Mouse (Mus musculus) liver, embryonic 12.5 days (tissue): ENCODE measurements around the gene Scyl1. TPM values are rescaled to one million over a fixed set of nuclear protein-coding genes. Genes with fewer than 3 reads are reported as not detected.

Experiments
- ATAC-seq: fragments of 200-750 bp; cut with Nextera tagmentation; 2 replicates; pipeline ENCODE4 v1.8.0; 2017; ENCODE audit warnings: moderate number of reproducible peaks, mild to moderate bottlenecking, moderate library complexity
- H3K27ac ChIP-seq: fragments of 300-500 bp; sonication (generic); 2 replicates; pipeline ENCODE4 v1.5.1; 2016; ENCODE audit warnings: mild to moderate bottlenecking
- H3K27me3 ChIP-seq: fragments of 300-500 bp; sonication (generic); replicated peaks from 2 replicates; pipeline ENCODE4 v1.6.1; 2016; ENCODE audit warnings: mild to moderate bottlenecking, moderate library complexity
- H3K36me3 ChIP-seq: fragments of 300-500 bp; sonication (generic); 2 replicates; pipeline ENCODE4 v1.6.1; 2016; ENCODE audit warnings: mild to moderate bottlenecking, moderate library complexity
- H3K4me1 ChIP-seq: fragments of 300-500 bp; sonication (generic); 2 replicates; pipeline ENCODE4 v1.6.1; 2016
- H3K4me2 ChIP-seq: fragments of 300-500 bp; sonication (generic); 2 replicates; pipeline ENCODE4 v1.6.1; 2016; ENCODE audit warnings: mild to moderate bottlenecking, moderate library complexity
- H3K4me3 ChIP-seq: fragments of 300-500 bp; sonication (generic); 2 replicates; pipeline ENCODE4 v1.5.1; 2016; ENCODE audit warnings: mild to moderate bottlenecking, moderate library complexity
- H3K9ac ChIP-seq: fragments of 300-500 bp; sonication (generic); 2 replicates; pipeline ENCODE4 v1.6.1; 2016; ENCODE audit warnings: mild to moderate bottlenecking, moderate library complexity
- H3K9me3 ChIP-seq: fragments of 300-500 bp; sonication (generic); replicated peaks from 2 replicates; pipeline ENCODE4 v1.6.1; 2016; ENCODE audit warnings: mild to moderate bottlenecking, moderate library complexity
- WGBS: fragments of 180-500 bp; shearing (Covaris S2); methylation state at CpG from one replicate; pipeline ENCODE4 v1.1.7; 2016; ENCODE audit not compliant: insufficient replicate concordance; 5-methylcytosine and 5-hydroxymethylcytosine counted together
- polyA plus RNA-seq: library from polyadenylated mRNA; unstranded; fragments of >200 nt; fragmentation: Nextera tagmentation; extraction: Ambion mirVana; gene quantifications from 2 replicates; pipeline ENCODE4 v1.2.1, GENCODE M21; 2016

The Scyl1 gene
- polyA plus RNA-seq, 1 experiment from 2014 or later, result 39.7 TPM

DNA sequence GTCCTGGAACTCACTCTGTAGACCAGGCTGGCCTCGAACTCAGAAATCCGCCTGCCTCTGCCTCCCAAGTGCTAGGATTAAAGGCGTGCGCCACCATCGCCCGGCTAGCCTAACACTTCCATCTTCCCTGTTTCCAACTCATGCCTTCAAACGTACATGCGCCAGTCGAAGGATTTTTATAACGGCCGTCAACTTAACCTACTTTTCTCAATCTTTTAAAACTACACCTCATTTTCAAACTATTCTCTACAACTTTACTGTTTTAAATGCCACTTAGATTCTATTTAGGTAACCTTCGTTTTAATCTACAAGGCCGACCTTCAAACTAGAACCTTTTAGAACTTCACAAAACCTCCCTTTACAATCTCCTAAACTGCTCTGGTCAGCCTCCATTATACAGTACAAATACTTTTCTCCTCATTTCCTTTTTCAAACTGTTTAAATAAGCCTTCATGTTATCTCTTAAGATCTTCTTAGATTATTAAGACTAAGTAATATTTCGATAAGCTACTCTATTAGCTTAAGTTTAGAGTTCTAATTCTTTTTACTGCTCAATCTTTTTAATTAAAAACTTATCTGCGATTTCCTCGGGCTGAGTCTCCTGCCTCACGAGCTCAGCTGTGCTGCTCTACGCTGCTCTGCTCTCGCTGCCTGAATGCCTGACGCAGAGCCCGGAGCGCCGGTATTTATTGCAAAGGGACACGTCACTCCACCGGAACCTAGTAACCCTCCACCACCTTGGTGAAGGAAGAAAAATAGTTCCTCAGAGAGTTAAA is 31.0 kb upstream of the Scyl1 start:
- Histone ChIP-seq H3K4me3 (peak overlapping the region; percentile 91), H3K36me3 (peaks cover 36% of the 10 kb centered on the region), H3K27ac (peak overlapping the region; percentile 99), H3K27me3 (no peaks in the 10 kb centered on the region), H3K9ac (peak overlapping the region; percentile 99), H3K9me3 (no peaks in the 10 kb centered on the region), H3K4me2 (peak overlapping the region; percentile 93), H3K4me1 (peaks cover 51% of the 10 kb centered on the region)
- ATAC-seq, result no peak
- WGBS, result under 1% methylated on average over 25 of the region's 25 CpGs

GRCm38 (mm10) chr19:5801432-5801964 is 30.3 kb upstream of the Scyl1 start:
- H3K36me3 ChIP-seq, result peaks cover 43% of the 10 kb centered on the region
- 3% methylated on average over 3 of the region's 3 CpGs for whole genome bisulfite sequencing
- no peaks in the 10 kb centered on the region for H3K27me3 ChIP-seq
- H3K4me1 ChIP-seq, result peaks cover 51% of the 10 kb centered on the region
- peak overlapping the region; percentile 99 for H3K9ac ChIP-seq
- H3K9me3 ChIP-seq, result no peaks in the 10 kb centered on the region
- H3K27ac ChIP-seq, result peak overlapping the region; percentile 99
- H3K4me2 ChIP-seq, result peak overlapping the region; percentile 93
- ATAC-seq, result no peak
- H3K4me3 ChIP-seq, result peak overlapping the region; percentile 91

DNA sequence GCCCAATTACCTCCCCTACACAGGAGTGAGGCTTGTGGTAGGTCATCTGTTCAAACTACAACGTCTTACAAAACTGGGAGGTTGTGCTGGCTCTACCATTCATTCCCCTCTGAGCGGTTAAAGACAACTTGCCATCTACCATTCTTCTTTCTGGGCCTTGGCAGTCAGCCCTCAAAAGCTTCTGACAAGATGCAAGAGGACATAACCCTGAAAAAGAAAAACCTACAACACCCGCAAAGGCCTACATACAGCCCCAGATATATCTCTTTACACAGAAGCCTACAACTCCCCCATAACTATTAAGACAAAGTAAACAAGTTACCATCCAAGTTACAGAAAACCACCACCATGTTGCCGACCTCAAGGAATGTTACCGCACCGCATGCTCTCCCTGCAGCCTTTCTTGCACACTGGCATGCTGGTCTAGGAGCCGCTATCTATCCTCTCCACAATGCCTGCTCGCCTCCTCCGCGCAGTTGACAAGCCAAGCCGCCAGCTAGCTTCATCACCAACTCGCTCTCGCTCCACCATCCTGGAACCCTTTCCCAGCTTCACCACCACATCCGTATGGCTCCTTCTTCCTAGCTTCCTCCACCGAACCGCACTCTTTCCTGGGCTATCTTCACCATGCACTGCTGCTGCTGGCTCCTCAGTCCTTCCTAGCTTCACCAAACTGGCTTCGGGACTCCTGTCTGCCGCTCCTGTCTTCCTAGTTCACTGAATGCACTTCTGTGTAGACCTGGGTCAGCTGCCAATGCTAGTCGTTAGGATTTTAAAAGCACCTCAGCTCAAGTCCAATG is 29.6 kb upstream of the Scyl1 start:
- 0% methylated on average over 19 of the region's 19 CpGs for WGBS

GRCm38 (mm10) chr19:5800350-5800631 is 29.1 kb upstream of the Scyl1 start:
- H3K36me3 ChIP-seq, result peaks cover 55% of the 10 kb centered on the region
- ATAC-seq, result no peak
- no peaks in the 10 kb centered on the region for H3K27me3 ChIP-seq
- peak overlapping the region; percentile 93 for H3K4me2 ChIP-seq
- H3K4me3 ChIP-seq, result peak overlapping the region; percentile 91
- H3K4me1 ChIP-seq, result peaks cover 51% of the 10 kb centered on the region
- peak overlapping the region; percentile 99 for H3K9ac ChIP-seq
- 2% methylated on average over 2 of the region's 2 CpGs for WGBS
- no peaks in the 10 kb centered on the region for H3K9me3 ChIP-seq
- peak overlapping the region; percentile 99 for H3K27ac ChIP-seq

More for the DNA sequence above, 29.6 kb upstream of the Scyl1 start:
- Histone ChIP-seq H3K9me3 (no peaks in the 10 kb centered on the region), H3K27me3 (no peaks in the 10 kb centered on the region), H3K4me3 (peak overlapping the region; percentile 91), H3K4me2 (peak overlapping the region; percentile 93), H3K27ac (peak overlapping the region; percentile 99), H3K9ac (peak overlapping the region; percentile 99), H3K36me3 (peaks cover 50% of the 10 kb centered on the region), H3K4me1 (peaks cover 51% of the 10 kb centered on the region)
- no peak for ATAC-seq

- peak overlapping the region; percentile 99 for H3K27ac ChIP-seq
- peak overlapping the region; percentile 93 for H3K4me2 ChIP-seq
- H3K9ac ChIP-seq, result peak overlapping the region; percentile 99
- no peaks in the 10 kb centered on the region for H3K9me3 ChIP-seq
- H3K4me1 ChIP-seq, result peaks cover 51% of the 10 kb centered on the region
- ATAC-seq, result no peak
- H3K27me3 ChIP-seq, result no peaks in the 10 kb centered on the region
- H3K4me3 ChIP-seq, result peak overlapping the region; percentile 91
- WGBS, result 1% methylated on average over 10 of the region's 10 CpGs
- peaks cover 61% of the 10 kb centered on the region for H3K36me3 ChIP-seq
Measured at GRCm38 (mm10) chr19:5799566-5800349, 28.5 kb upstream of the Scyl1 start.

GRCm38 (mm10) chr19:5798700-5799479 is 27.7 kb upstream of the Scyl1 start:
- Histone ChIP-seq H3K4me1 (peaks cover 51% of the 10 kb centered on the region), H3K4me3 (peak overlapping the region; percentile 91), H3K9ac (peak overlapping the region; percentile 99), H3K36me3 (peaks cover 61% of the 10 kb centered on the region), H3K9me3 (no peaks in the 10 kb centered on the region), H3K4me2 (peak overlapping the region; percentile 93), H3K27me3 (no peaks in the 10 kb centered on the region), H3K27ac (peak overlapping the region; percentile 99)
- WGBS, result under 1% methylated on average over 7 of the region's 7 CpGs
- peak; percentile 48 for ATAC-seq

GRCm38 (mm10) chr19:5797381-5798111 is 26.3 kb upstream of the Scyl1 start:
- 36% methylated on average over 7 of the region's 7 CpGs for WGBS
- H3K27ac ChIP-seq, result peak overlapping the region; percentile 99
- no peak for ATAC-seq
- no peaks in the 10 kb centered on the region for H3K27me3 ChIP-seq
- H3K36me3 ChIP-seq, result peaks cover 61% of the 10 kb centered on the region
- H3K9ac ChIP-seq, result peak overlapping the region; percentile 99
- peaks cover 55% of the 10 kb centered on the region for H3K4me1 ChIP-seq
- peak overlapping the region; percentile 93 for H3K4me2 ChIP-seq
- H3K4me3 ChIP-seq, result peak overlapping the region; percentile 91
- H3K9me3 ChIP-seq, result no peaks in the 10 kb centered on the region

GRCm38 (mm10) chr19:5796573-5797111 is 25.4 kb upstream of the Scyl1 start:
- peak overlapping the region; percentile 99 for H3K9ac ChIP-seq
- WGBS, result 71% methylated on average over 7 of the region's 7 CpGs
- peaks cover 61% of the 10 kb centered on the region for H3K36me3 ChIP-seq
- H3K4me2 ChIP-seq, result peak overlapping the region; percentile 93
- no peaks in the 10 kb centered on the region for H3K9me3 ChIP-seq
- H3K27me3 ChIP-seq, result no peaks in the 10 kb centered on the region
- H3K4me3 ChIP-seq, result peak overlapping the region; percentile 91
- peaks cover 61% of the 10 kb centered on the region for H3K4me1 ChIP-seq
- ATAC-seq, result no peak
- H3K27ac ChIP-seq, result peak overlapping the region; percentile 99

DNA sequence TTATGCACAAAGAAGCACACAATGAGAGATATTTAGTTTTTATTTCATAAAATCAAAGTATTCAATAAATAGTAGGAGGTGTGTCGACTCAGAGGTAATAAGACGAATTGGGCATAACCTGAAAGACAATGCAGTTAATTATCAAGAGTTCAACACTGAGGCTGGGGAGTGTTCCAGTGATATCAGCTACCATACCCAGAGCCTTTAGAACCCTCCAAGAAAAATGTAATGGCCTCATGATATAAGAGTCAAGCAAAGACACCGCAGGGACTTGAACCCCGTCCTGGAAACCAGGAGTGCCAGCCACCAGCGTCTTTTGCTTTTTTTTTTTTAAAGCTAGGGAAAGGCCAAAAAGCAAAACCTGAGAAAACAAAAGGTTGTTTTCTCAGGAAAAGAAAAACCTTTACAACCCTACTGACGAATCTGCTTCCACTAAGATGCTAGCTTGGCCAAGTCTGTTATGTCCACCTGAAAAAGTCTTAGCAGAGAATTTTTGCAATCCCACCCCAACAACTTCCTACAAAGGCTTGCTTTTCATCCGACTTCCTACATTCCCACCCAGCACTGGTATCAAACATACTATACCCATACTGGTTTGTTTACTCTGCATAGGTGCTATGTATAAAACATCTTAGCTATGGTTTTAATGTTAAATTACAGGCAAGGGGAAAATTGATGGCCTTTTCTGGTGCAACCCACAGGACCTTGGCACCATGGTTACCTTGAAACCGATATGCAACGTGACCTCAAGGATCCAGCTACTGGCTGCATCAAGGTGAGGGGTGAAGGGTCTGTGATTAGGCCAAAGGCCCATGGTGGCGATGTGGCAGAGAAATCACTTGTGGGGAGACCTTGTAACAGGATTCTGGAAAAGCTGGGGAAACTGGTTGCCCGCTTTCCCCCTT is 24.7 kb upstream of the Scyl1 start:
- no peaks in the 10 kb centered on the region for H3K9me3 ChIP-seq
- H3K4me2 ChIP-seq, result peak overlapping the region; percentile 93
- H3K4me1 ChIP-seq, result peaks cover 61% of the 10 kb centered on the region
- no peak for ATAC-seq
- peaks cover 58% of the 10 kb centered on the region for H3K36me3 ChIP-seq
- peak overlapping the region; percentile 99 for H3K9ac ChIP-seq
- peak overlapping the region; percentile 99 for H3K27ac ChIP-seq
- peak overlapping the region; percentile 91 for H3K4me3 ChIP-seq
- WGBS, result 63% methylated on average over 11 of the region's 11 CpGs
- no peaks in the 10 kb centered on the region for H3K27me3 ChIP-seq
